Mouse (Mus musculus) forebrain, postnatal 0 days (tissue): ENCODE measurements around the gene Hist2h3b. TPM values are rescaled to one million over a fixed set of nuclear protein-coding genes. Genes with fewer than 3 reads are reported as not detected.
"Not testable (repeated sequence)": the region's sequence is repeated elsewhere in the genome, so short reads cannot be mapped to it uniquely, and the experiment has no call there.

Source experiments
- ATAC-seq: fragments of 200-750 bp; cut with Nextera tagmentation; 2 replicates; pipeline ENCODE4 v1.8.0; 2017; ENCODE audit warnings: mild to moderate bottlenecking, moderate library complexity
- DNase-seq: peaks from one replicate; pipeline ENCODE4 v3.0.0-alpha.2; 2015
- H3K27ac ChIP-seq: fragments of 300-500 bp; sonication (generic); 2 replicates; pipeline ENCODE4 v1.5.1; 2014; ENCODE audit warnings: low read depth, mild to moderate bottlenecking, antibody characterized with exemption, low read length, moderate library complexity, mixed read lengths
- H3K27me3 ChIP-seq: fragments of 300-500 bp; sonication (generic); 2 replicates; pipeline ENCODE4 v1.6.1; 2014; ENCODE audit warnings: mild to moderate bottlenecking, low read length, mixed read lengths; ENCODE audit not compliant: insufficient read depth
- H3K36me3 ChIP-seq: fragments of 300-500 bp; sonication (generic); 2 replicates; pipeline ENCODE4 v1.6.1; 2014; ENCODE audit warnings: mild to moderate bottlenecking, moderate library complexity; ENCODE audit not compliant: insufficient read depth
- H3K4me1 ChIP-seq: fragments of 300-500 bp; sonication (generic); 2 replicates; pipeline ENCODE4 v1.6.1; 2014; ENCODE audit warnings: antibody characterized with exemption; ENCODE audit not compliant: insufficient read depth
- H3K4me2 ChIP-seq: fragments of 300-500 bp; sonication (generic); 2 replicates; pipeline ENCODE4 v1.6.1; 2014; ENCODE audit warnings: low read depth, mild to moderate bottlenecking, moderate library complexity
- H3K4me3 ChIP-seq: fragments of 300-500 bp; sonication (generic); 2 replicates; pipeline ENCODE4 v1.5.1; 2014; ENCODE audit warnings: low read depth, low read length, mixed read lengths
- H3K9ac ChIP-seq: fragments of 300-500 bp; sonication (generic); 2 replicates; pipeline ENCODE4 v1.6.1; 2014; ENCODE audit warnings: mild to moderate bottlenecking
- H3K9me3 ChIP-seq: fragments of 300-500 bp; sonication (generic); 2 replicates; pipeline ENCODE4 v1.6.1; 2016; ENCODE audit warnings: low read length
- CTCF ChIP-seq: sonication (generic); IDR thresholded peaks from 2 replicates; pipeline ENCODE4 v1.5.1; 2016; ENCODE audit warnings: antibody characterized with exemption, control low read depth, low read depth
- WGBS: fragments of 180-500 bp; shearing (Covaris S2); extraction: QIAGEN DNeasy Blood & Tissue Kit; methylation state at CpG from one replicate; pipeline ENCODE4 v1.1.7; 2014; 5-methylcytosine and 5-hydroxymethylcytosine counted together
- polyA plus RNA-seq: library from polyadenylated mRNA; unstranded; fragments of >200 nt; fragmentation: Nextera tagmentation; extraction: Ambion mirVana; gene quantifications from 2 replicates; pipeline ENCODE4 v1.2.1, GENCODE M21; 2015
- total RNA-seq: library from RNA; depleted of rRNA; stranded (reverse); fragments of >200 nt; gene quantifications from 2 replicates; pipeline ENCODE4 v1.2.3, GENCODE M21; 2014

The Hist2h3b gene
- total and polyA plus RNA-seq, 2 experiments from 2014 or later = 9.7 to 545 TPM

DNA sequence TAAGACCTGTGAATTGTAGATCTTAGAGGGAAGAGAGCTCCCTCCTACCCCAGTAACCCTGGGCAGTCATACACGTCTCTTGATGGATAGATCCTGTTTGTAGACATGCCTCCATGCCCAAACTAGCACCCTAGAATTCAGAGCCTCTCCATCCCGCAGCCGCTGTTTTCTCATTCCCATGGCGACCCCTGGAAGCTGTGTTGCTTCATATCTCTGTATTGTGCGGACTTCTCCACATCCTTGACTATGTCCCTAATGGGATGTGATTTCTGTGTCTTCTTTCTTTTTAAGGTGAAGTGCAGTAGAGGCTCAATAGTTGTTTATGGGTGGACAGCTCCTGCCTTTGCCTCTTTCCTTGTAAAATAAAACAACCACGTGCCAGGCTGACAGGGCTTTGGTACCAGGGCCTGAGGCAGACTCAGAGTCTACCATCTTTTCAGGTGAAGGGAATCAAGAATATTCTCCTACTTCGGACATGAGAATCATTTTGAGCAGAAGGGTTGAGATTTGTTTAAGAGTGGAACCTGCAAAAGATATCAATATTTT lies 4.0 kb upstream of the Hist2h3b start:
- H3K36me3 ChIP-seq = no peaks in the 10 kb centered on the region
- no peak for TF ChIP-seq CTCF
- H3K4me3 ChIP-seq = peak overlapping the region; percentile 59; the same call in 1 of the 2 replicates
- H3K9me3 ChIP-seq = no peaks in the 10 kb centered on the region
- H3K27me3 ChIP-seq = no peaks in the 10 kb centered on the region
- ATAC-seq (no peak), DNase-seq (no peak)
- peak overlapping the region; percentile 98 for H3K27ac ChIP-seq
- WGBS = 65% methylated on average over 7 of the region's 7 CpGs
- H3K9ac ChIP-seq = peak overlapping the region; percentile 53; the same call in 1 of the 2 replicates
- H3K4me1 ChIP-seq = peaks cover 17% of the 10 kb centered on the region
- peak overlapping the region; percentile 73 for H3K4me2 ChIP-seq

DNA sequence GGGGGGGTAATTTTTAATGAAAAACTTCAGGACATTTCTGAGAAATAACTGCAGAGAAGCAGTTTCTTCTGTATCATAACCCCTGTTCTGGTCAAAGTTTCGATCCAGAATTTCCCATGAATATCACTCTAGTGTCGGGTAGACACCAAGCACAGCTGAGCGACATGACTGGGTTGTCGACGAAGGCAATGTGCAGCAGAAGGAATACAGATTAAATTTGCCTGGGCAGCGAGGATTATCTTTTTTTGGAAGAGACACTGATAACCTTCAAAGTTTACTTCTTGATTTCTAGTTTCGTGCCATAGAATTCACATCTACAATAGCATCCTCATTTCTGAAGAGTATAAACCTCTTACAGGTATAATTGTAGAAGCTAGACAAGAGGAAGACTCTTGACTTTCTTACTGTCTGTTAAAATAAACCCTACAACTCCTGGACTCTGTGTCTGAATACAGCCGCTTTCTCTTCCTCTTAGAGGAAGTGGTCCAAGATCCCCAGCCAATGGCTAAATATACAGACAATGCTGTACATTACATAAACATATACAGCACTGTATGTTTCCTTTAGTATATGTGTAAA lies 2.2 kb upstream of the Hist2h3b start:
- no peak overlapping the region for H3K27ac ChIP-seq
- H3K4me1 ChIP-seq = peaks cover 17% of the 10 kb centered on the region
- no peaks in the 10 kb centered on the region for H3K36me3 ChIP-seq
- no peak overlapping the region for H3K4me2 ChIP-seq
- no peak overlapping the region for H3K4me3 ChIP-seq
- no peak overlapping the region for H3K9ac ChIP-seq
- no peaks in the 10 kb centered on the region for H3K9me3 ChIP-seq
- ATAC-seq = no peak
- no peak for DNase-seq
- no peak for TF ChIP-seq CTCF
- whole genome bisulfite sequencing = 93% methylated on average over 8 of the region's 8 CpGs
- no peaks in the 10 kb centered on the region for H3K27me3 ChIP-seq

DNA sequence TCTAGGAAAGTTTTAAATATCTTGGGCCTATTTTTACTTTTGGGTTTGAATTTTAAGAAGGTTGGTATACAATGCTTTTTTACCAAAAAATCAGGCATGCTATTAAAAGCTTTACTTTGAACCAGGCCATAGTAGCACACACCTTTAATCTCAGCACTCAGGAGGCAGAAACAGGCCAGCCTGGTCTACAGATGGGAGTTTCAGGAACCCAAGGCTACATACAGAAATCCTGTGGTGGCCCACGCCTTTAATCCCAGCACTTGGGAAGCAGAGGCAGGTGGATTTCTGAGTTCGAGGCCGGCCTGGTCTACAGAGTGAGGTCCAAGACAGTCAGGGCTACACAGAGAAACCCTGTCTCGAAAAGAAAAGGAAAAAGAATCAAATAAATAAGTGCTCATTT lies 913 bp upstream of the Hist2h3b start:
- Histone ChIP-seq H3K9ac (no peak overlapping the region), H3K4me3 (no peak overlapping the region), H3K27me3 (no peaks in the 10 kb centered on the region), H3K4me2 (no peak overlapping the region), H3K4me1 (peaks cover 4% of the 10 kb centered on the region; the same call in 1 of the 2 replicates), H3K9me3 (no peaks in the 10 kb centered on the region), H3K36me3 (no peaks in the 10 kb centered on the region), H3K27ac (no peak overlapping the region)
- WGBS = 72% methylated on average over 4 of the region's 4 CpGs
- no peak for TF ChIP-seq CTCF
- DNase-seq (no peak), ATAC-seq (no peak)

DNA sequence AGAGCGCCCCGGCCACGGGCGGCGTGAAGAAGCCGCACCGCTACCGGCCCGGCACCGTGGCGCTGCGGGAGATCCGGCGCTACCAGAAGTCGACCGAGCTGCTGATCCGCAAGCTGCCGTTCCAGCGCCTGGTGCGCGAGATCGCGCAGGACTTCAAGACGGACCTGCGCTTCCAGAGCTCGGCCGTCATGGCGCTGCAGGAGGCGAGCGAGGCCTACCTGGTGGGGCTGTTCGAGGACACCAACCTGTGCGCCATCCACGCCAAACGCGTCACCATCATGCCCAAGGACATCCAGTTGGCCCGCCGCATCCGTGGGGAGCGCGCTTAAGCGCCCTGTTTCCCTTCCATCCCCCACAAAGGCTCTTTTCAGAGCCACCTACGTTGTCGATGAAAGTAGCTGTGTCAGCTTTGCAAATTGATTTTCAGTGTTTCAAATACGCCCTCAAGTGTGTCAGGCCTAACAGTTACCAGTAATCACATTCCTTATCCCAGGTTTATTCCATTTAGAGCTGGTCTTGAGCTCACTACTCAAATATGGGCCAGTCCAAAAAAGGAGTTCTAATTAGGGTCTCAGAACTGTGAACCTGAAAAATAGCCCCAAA lies 423 bp downstream of the Hist2h3b start:
- DNase-seq = not testable (repeated sequence)
- ATAC-seq = peak; percentile 19

DNA sequence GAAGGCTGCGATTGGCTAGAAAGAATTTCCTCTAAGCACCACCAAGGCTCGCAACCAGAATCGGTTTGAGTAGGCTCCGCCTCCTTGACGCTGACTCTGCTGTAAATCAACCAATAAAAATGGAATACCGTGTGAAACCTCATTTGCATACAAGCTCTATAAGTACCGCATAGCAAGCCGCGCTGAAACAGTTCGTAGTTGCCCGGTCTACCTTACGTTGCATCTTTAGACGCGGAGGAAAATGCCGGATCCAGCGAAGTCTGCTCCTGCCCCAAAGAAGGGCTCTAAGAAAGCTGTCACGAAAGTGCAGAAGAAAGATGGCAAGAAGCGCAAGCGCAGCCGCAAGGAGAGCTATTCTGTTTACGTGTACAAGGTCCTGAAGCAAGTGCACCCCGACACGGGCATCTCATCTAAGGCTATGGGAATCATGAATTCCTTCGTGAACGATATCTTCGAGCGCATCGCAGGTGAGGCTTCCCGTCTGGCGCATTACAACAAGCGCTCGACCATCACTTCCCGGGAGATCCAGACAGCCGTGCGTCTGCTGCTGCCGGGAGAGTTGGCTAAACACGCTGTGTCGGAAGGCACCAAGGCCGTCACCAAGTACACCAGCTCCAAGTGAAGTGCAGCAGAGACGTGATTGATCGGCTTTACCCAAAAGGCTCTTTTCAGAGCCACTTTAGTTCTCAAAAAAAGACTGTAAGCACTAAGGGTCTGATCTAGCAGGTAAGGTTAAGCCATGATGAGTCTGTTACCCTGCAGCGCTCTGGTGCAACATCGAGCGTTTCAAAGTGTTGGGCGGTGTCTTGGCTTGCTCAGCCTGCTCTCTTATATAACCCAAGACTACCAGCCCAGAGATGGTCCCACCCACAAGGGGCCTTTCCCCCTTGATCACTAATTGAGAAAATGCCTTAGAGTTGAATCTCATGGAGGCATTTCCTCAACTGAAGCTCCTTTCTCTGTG lies 1.3 kb downstream of the Hist2h3b start, which contains the start of gene Hist2h2bb:
Gene Hist2h2bb (plus strand): TSS at position 242 of the 964 bp plus-strand sequence.
- H3K27me3 ChIP-seq = no peaks in the 10 kb centered on the region
- ATAC-seq (peak; percentile 97), DNase-seq (peak; percentile 97)
- H3K4me2 ChIP-seq = peak within 1 kb of the TSS; percentile 85
- peak within 1 kb of the TSS; percentile 55 for H3K4me3 ChIP-seq
- no peaks in the 10 kb centered on the region for H3K36me3 ChIP-seq
- H3K4me1 ChIP-seq = 0 out of 2 replicates have a peak, but pooled peaks cover 4% of the 10 kb centered on the region
- WGBS = under 1% methylated on average over 45 of the region's 45 CpGs
- peak within 1 kb of the TSS; percentile 72 for H3K9ac ChIP-seq
- TF ChIP-seq CTCF = no peak
- H3K27ac ChIP-seq = peak within 1 kb of the TSS; percentile 95
- no peaks in the 10 kb centered on the region for H3K9me3 ChIP-seq

More for the DNA sequence above, 423 bp downstream of the Hist2h3b start:
- not testable (repeated sequence) for H3K36me3 ChIP-seq, H3K4me1 ChIP-seq, H3K9me3 ChIP-seq, H3K27me3 ChIP-seq
- H3K4me2 ChIP-seq = peak overlapping the region; percentile 85
- WGBS = 0% methylated on average over 10 of the region's 44 CpGs
- H3K4me3 ChIP-seq = peak overlapping the region; percentile 55
- H3K9ac ChIP-seq = peak overlapping the region; percentile 57
- peak overlapping the region; percentile 95 for H3K27ac ChIP-seq

DNA sequence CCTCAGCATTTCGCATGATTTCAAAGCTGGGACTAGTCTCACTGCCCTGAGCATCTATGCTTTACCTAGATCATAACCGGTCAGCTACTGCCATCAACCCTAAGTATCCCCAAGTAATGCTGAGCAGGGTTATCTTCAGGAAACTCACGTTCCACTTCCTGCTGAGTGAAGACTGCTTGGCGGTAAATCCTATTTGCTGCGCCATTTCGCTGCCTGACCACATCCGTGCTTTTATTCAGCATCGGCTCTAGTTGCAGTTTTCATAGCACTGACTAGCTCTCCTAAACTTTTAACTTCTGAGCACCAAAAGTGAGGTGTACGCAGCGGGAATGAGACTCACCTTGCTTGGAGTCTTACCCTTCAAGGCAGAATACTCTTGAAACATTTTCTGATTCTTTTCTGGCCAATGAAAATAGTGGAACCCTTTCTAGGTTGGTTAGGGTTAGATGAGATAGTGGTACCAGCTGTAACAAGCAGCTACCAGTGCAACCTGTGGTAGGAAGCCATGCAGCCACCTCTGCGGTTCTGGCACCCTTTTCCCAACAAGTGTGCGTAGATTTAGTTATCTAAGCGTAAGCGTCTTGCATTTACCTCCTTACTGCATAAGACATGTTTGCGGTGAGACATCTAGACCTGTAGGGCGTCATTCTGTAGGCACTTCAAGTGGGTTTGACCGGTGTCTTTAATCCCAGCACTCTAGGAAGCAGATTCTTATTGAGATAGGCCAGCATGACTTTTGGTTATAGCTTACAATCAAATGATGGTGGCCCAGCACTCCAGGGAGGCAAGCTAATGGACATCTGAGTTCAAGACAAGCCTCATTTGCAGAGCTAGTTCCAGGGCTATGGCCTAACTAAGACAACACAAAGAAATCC lies 5.4 kb downstream of the Hist2h3b start:
- Histone ChIP-seq H3K4me3 (no peak overlapping the region), H3K9ac (no peak overlapping the region), H3K27me3 (no peaks in the 10 kb centered on the region), H3K4me1 (no peaks in the 10 kb centered on the region), H3K9me3 (no peaks in the 10 kb centered on the region), H3K4me2 (no peak overlapping the region), H3K27ac (no peak overlapping the region), H3K36me3 (no peaks in the 10 kb centered on the region)
- no peak for TF ChIP-seq CTCF
- DNase-seq (no peak), ATAC-seq (no peak)
- WGBS = 90% methylated on average over 17 of the region's 17 CpGs
